Mouse (Mus musculus): ENCODE measurements around the gene St6galnac3. TPM values are rescaled to one million over a fixed set of nuclear protein-coding genes. Genes with fewer than 3 reads are reported as not detected.

St6galnac3 gene
- total RNA-seq, 2 experiments from 2014 or later: 25.9 to 27.4 TPM

GRCm38 (mm10) chr3:153200801-153201200 lies 524.2 kb downstream of the St6galnac3 start:
- TF ChIP-seq CTCF (conservative IDR thresholded peaks at IDR 0.05): no peak
- no peak overlapping the region for H3K27ac ChIP-seq
- DNase-seq (ENCODE audit: low spot score in 2 of 2): no peak
- H3K4me3 ChIP-seq: no peak overlapping the region

GRCm38 (mm10) chr3:153200076-153200475 lies 524.9 kb downstream of the St6galnac3 start:
- no peak for TF ChIP-seq CTCF (conservative IDR thresholded peaks at IDR 0.05)
- no peak overlapping the region for H3K4me3 ChIP-seq
- peak overlapping the region; percentile 57; the same call in 1 of the 2 replicates for H3K27ac ChIP-seq
- no peak for DNase-seq (ENCODE audit: low spot score in 2 of 2)

- TF ChIP-seq CTCF (conservative IDR thresholded peaks at IDR 0.05): no peak
- Histone ChIP-seq H3K4me3 (no peak overlapping the region), H3K27ac (peak overlapping the region; percentile 57)
- no peak for DNase-seq (ENCODE audit: low spot score in 2 of 2)
Measured at GRCm38 (mm10) chr3:153199251-153199650, 525.7 kb downstream of the St6galnac3 start.

- no peak overlapping the region for H3K27ac ChIP-seq
- no peak overlapping the region for H3K4me3 ChIP-seq
- no peak for DNase-seq (ENCODE audit: low spot score in 2 of 2)
- no peak for TF ChIP-seq CTCF (conservative IDR thresholded peaks at IDR 0.05)
Measured at GRCm38 (mm10) chr3:153198514-153198913, 526.5 kb downstream of the St6galnac3 start.

- Histone ChIP-seq H3K27ac (no peak overlapping the region), H3K4me3 (no peak overlapping the region)
- no peak for DNase-seq (ENCODE audit: low spot score in 2 of 2)
- no peak for TF ChIP-seq CTCF (conservative IDR thresholded peaks at IDR 0.05)
Measured at GRCm38 (mm10) chr3:153193025-153193424, 531.9 kb downstream of the St6galnac3 start.

GRCm38 (mm10) chr3:153190742-153191141 lies 534.2 kb downstream of the St6galnac3 start:
- TF ChIP-seq CTCF (conservative IDR thresholded peaks at IDR 0.05): no peak
- H3K27ac ChIP-seq: no peak overlapping the region
- DNase-seq (ENCODE audit: low spot score in 2 of 2): no peak

GRCm38 (mm10) chr3:153189685-153190467 lies 535.1 kb downstream of the St6galnac3 start:
- no peak for TF ChIP-seq CTCF (conservative IDR thresholded peaks at IDR 0.05)
- DNase-seq (ENCODE audit: low spot score in 2 of 2): peak; percentile 41 to 50

More at GRCm38 (mm10) chr3:153190742-153191141, 534.2 kb downstream of the St6galnac3 start:
- H3K4me3 ChIP-seq: no peak overlapping the region

GRCm38 (mm10) chr3:153188224-153188623 lies 536.8 kb downstream of the St6galnac3 start:
- TF ChIP-seq CTCF (conservative IDR thresholded peaks at IDR 0.05): no peak
- no peak for DNase-seq (ENCODE audit: low spot score in 2 of 2)
- Histone ChIP-seq H3K4me3 (no peak overlapping the region), H3K27ac (no peak overlapping the region)

More at GRCm38 (mm10) chr3:153189685-153190467, 535.1 kb downstream of the St6galnac3 start:
- Histone ChIP-seq H3K27ac (peak overlapping the region; percentile 46), H3K4me3 (no peak overlapping the region)

- TF ChIP-seq CTCF (conservative IDR thresholded peaks at IDR 0.05): no peak
- H3K4me3 ChIP-seq: no peak overlapping the region
- no peak for DNase-seq (ENCODE audit: low spot score in 2 of 2)
- H3K27ac ChIP-seq: no peak overlapping the region
Measured at GRCm38 (mm10) chr3:153185117-153185516, 539.9 kb downstream of the St6galnac3 start.

- DNase-seq (ENCODE audit: low spot score in 2 of 2): no peak
- Histone ChIP-seq H3K4me3 (no peak overlapping the region), H3K27ac (no peak overlapping the region)
- no peak for TF ChIP-seq CTCF (conservative IDR thresholded peaks at IDR 0.05)
Measured at GRCm38 (mm10) chr3:153181242-153181641, 543.7 kb downstream of the St6galnac3 start.

- H3K4me3 ChIP-seq: no peak overlapping the region
- H3K27ac ChIP-seq: no peak overlapping the region
- no peak for DNase-seq (ENCODE audit: low spot score in 2 of 2)
- no peak for TF ChIP-seq CTCF (conservative IDR thresholded peaks at IDR 0.05)
Measured at GRCm38 (mm10) chr3:153176749-153177148, 548.2 kb downstream of the St6galnac3 start.

GRCm38 (mm10) chr3:153176325-153176724 lies 548.6 kb downstream of the St6galnac3 start:
- Histone ChIP-seq H3K4me3 (no peak overlapping the region), H3K27ac (no peak overlapping the region)
- no peak for DNase-seq (ENCODE audit: low spot score in 2 of 2)
- TF ChIP-seq CTCF (conservative IDR thresholded peaks at IDR 0.05): peak; percentile 46

- Histone ChIP-seq H3K4me3 (no peak overlapping the region), H3K27ac (0 out of 2 replicates have a peak overlapping the region, but pooled peaks have one; percentile 32)
- DNase-seq (ENCODE audit: low spot score in 2 of 2): no peak
- TF ChIP-seq CTCF (conservative IDR thresholded peaks at IDR 0.05): no peak
Measured at GRCm38 (mm10) chr3:153174336-153175033, 550.5 kb downstream of the St6galnac3 start.

Data from layer of hippocampus, adult 2 months (tissue).